Mouse (Mus musculus) MEL (cell line): ENCODE measurements around the gene Ifngr2. TPM values are rescaled to one million over a fixed set of nuclear protein-coding genes. Genes with fewer than 3 reads are reported as not detected.

Experiments
- DNase-seq: peaks from one replicate; pipeline ENCODE4 v3.0.0; 2011; ENCODE audit warnings: low read depth, low spot score
- H3K27ac ChIP-seq: 2 replicates; pipeline ENCODE4 v1.5.1; 2012; ENCODE audit warnings: low read depth, mild to moderate bottlenecking, control low read depth, low read length, moderate library complexity; ENCODE audit not compliant: control insufficient read depth
- H3K27me3 ChIP-seq, 2 experiments: fragments of 150-350 bp in 1 of 2; sonication (generic) in 1 of 2; 2 replicates each; pipeline ENCODE4 v1.6.1; 2012; ENCODE audit warnings: low read length in 2 of 2, mild to moderate bottlenecking in 2 of 2, improper control_type of control experiment in 1 of 2, moderate library complexity in 1 of 2; ENCODE audit not compliant: insufficient read depth in 2 of 2, control insufficient read depth in 1 of 2
- H3K36me3 ChIP-seq, 2 experiments: 2 replicates each; pipeline ENCODE4 v1.6.1; 2012 to 2014; ENCODE audit warnings: low read length in 2 of 2, improper control_type of control experiment in 1 of 2, inconsistent platforms in 1 of 2, mild to moderate bottlenecking in 1 of 2; ENCODE audit not compliant: insufficient read depth in 2 of 2, control insufficient read depth in 1 of 2
- H3K4me1 ChIP-seq, 2 experiments: fragments of 150-350 bp in 1 of 2; sonication (generic) in 1 of 2; 2 replicates each; pipeline ENCODE4 v1.6.1; 2012; ENCODE audit warnings: low read length in 2 of 2, improper control_type of control experiment in 1 of 2, mild to moderate bottlenecking in 1 of 2; ENCODE audit not compliant: insufficient read depth in 2 of 2, control insufficient read depth in 1 of 2
- H3K4me3 ChIP-seq, 2 experiments: fragments of 150-350 bp in 1 of 2; sonication (generic) in 1 of 2; 2 replicates each; pipeline ENCODE4 v1.5.1; 2012; ENCODE audit warnings: low read depth in 2 of 2, low read length in 2 of 2, mild to moderate bottlenecking in 2 of 2, moderate library complexity in 2 of 2, control low read depth in 1 of 2, improper control_type of control experiment in 1 of 2; ENCODE audit not compliant: control insufficient read depth in 1 of 2, insufficient read depth in 1 of 2
- H3K79me2 ChIP-seq: 2 replicates; pipeline ENCODE4 v1.6.1; 2012; ENCODE audit warnings: mild to moderate bottlenecking, low read length, moderate library complexity; ENCODE audit not compliant: control insufficient read depth, poor library complexity, insufficient read depth
- H3K9ac ChIP-seq: 2 replicates; pipeline ENCODE4 v1.6.1; 2012; ENCODE audit warnings: low read depth, mild to moderate bottlenecking, control low read depth, low read length, moderate library complexity; ENCODE audit not compliant: control insufficient read depth, poor library complexity, severe bottlenecking
- H3K9me3 ChIP-seq: fragments of 150-350 bp; sonication (generic); replicated peaks from 2 replicates; pipeline ENCODE4 v1.6.1; 2012; ENCODE audit warnings: mild to moderate bottlenecking, low read length, improper control_type of control experiment, moderate library complexity; ENCODE audit not compliant: insufficient read depth
- BHLHE40 ChIP-seq: IDR thresholded peaks from 2 replicates; pipeline ENCODE4 v1.6.1; 2012; ENCODE audit warnings: low read depth, mild to moderate bottlenecking, inconsistent platforms, low read length, improper control_type of control experiment, borderline replicate concordance
- CHD2 ChIP-seq: IDR thresholded peaks from 2 replicates; pipeline ENCODE4 v1.6.1; 2011; ENCODE audit warnings: low read length, improper control_type of control experiment
- CTCF ChIP-seq, 3 experiments: IDR thresholded peaks in 2 of 3; conservative IDR thresholded peaks in 1 of 3; 2 replicates each; pipeline ENCODE4 v1.5.1; 2011 to 2012; ENCODE audit warnings: low read length in 3 of 3, low read depth in 2 of 3, mild to moderate bottlenecking in 2 of 3, improper control_type of control experiment in 1 of 3, inconsistent platforms in 1 of 3, mixed read lengths in 1 of 3, moderate library complexity in 1 of 3; ENCODE audit not compliant: control insufficient read depth in 1 of 3, insufficient read depth in 1 of 3, poor library complexity in 1 of 3, severe bottlenecking in 1 of 3
- E2F4 ChIP-seq: IDR thresholded peaks from 2 replicates; pipeline ENCODE4 v1.6.1; 2011; ENCODE audit warnings: low read depth, low read length, improper control_type of control experiment, borderline replicate concordance
- ELF1 ChIP-seq: IDR thresholded peaks from 2 replicates; pipeline ENCODE4 v1.6.1; 2014; ENCODE audit warnings: low read depth, mild to moderate bottlenecking, inconsistent platforms, low read length, improper control_type of control experiment, moderate library complexity
- EP300 ChIP-seq, 2 experiments: IDR thresholded peaks; 2 replicates each; pipeline ENCODE4 v1.6.1; 2011; ENCODE audit warnings: improper control_type of control experiment in 2 of 2, low read length in 2 of 2, low read depth in 1 of 2, mild to moderate bottlenecking in 1 of 2
- GATA1 ChIP-seq: IDR thresholded peaks from 2 replicates; pipeline ENCODE4 v1.6.1; 2011; ENCODE audit warnings: low read depth, low read length, improper control_type of control experiment
- HCFC1 ChIP-seq: IDR thresholded peaks from 2 replicates; pipeline ENCODE4 v1.6.1; 2012; ENCODE audit warnings: low read depth, mild to moderate bottlenecking, inconsistent platforms, low read length, improper control_type of control experiment, moderate library complexity
- JUND ChIP-seq: IDR thresholded peaks from 2 replicates; pipeline ENCODE4 v1.6.1; 2011; ENCODE audit warnings: low read depth, mild to moderate bottlenecking, improper control_type of control experiment, low read length
- KAT2A ChIP-seq: conservative IDR thresholded peaks from 2 replicates; pipeline ENCODE4 v1.6.1; 2012; ENCODE audit warnings: low read depth, low read length, improper control_type of control experiment, inconsistent platforms
- MAX ChIP-seq: IDR thresholded peaks from 2 replicates; pipeline ENCODE4 v1.6.1; 2011; ENCODE audit warnings: low read length, improper control_type of control experiment
- MAZ ChIP-seq: IDR thresholded peaks from 2 replicates; pipeline ENCODE4 v1.6.1; 2012; ENCODE audit warnings: low read depth, mild to moderate bottlenecking, inconsistent platforms, low read length, improper control_type of control experiment
- MYB ChIP-seq: IDR thresholded peaks from 2 replicates; pipeline ENCODE4 v1.6.1; 2011; ENCODE audit warnings: mild to moderate bottlenecking, low read depth, low read length, improper control_type of control experiment
- NELFE ChIP-seq: IDR thresholded peaks from 2 replicates; pipeline ENCODE4 v1.6.1; 2011; ENCODE audit warnings: low read depth, low read length, improper control_type of control experiment
- POLR2A ChIP-seq, 2 experiments: IDR thresholded peaks; 2 replicates each; pipeline ENCODE4 v1.6.1; 2011 to 2012; ENCODE audit warnings: low read length in 2 of 2, mild to moderate bottlenecking in 2 of 2, control low read depth in 1 of 2, improper control_type of control experiment in 1 of 2, low read depth in 1 of 2, moderate library complexity in 1 of 2; ENCODE audit not compliant: control insufficient read depth in 1 of 2, insufficient read depth in 1 of 2, poor library complexity in 1 of 2
- POLR2AphosphoS5 ChIP-seq: IDR thresholded peaks from 2 replicates; pipeline ENCODE4 v1.6.1; 2012; ENCODE audit warnings: low read depth, borderline replicate concordance, mild to moderate bottlenecking, inconsistent platforms, low read length, moderate library complexity, mixed read lengths
- TBP ChIP-seq: IDR thresholded peaks from 2 replicates; pipeline ENCODE4 v1.8.0; 2011; ENCODE audit warnings: low read depth, low read length, improper control_type of control experiment
- TCF12 ChIP-seq: IDR thresholded peaks from 2 replicates; pipeline ENCODE4 v1.6.1; 2014; ENCODE audit warnings: low read depth, mild to moderate bottlenecking, inconsistent platforms, low read length, improper control_type of control experiment, moderate library complexity
- USF1 ChIP-seq: IDR thresholded peaks from 2 replicates; pipeline ENCODE4 v1.6.1; 2014; ENCODE audit warnings: low read depth, mild to moderate bottlenecking, inconsistent platforms, low read length, improper control_type of control experiment, moderate library complexity
- ZC3H11A ChIP-seq: IDR thresholded peaks from 2 replicates; pipeline ENCODE4 v1.6.1; 2012; ENCODE audit warnings: low read depth, mild to moderate bottlenecking, inconsistent platforms, low read length, improper control_type of control experiment
- ZNF384 ChIP-seq: IDR thresholded peaks from 2 replicates; pipeline ENCODE4 v1.6.1; 2012; ENCODE audit warnings: low read depth, mild to moderate bottlenecking, inconsistent platforms, low read length, improper control_type of control experiment
- polyA plus RNA-seq, 2 experiments: library from polyadenylated mRNA; stranded (reverse) in 1 of 2; unstranded in 1 of 2; fragments of >175 nt in 1 of 2; fragments of >200 nt in 1 of 2; gene quantifications; 2 replicates each; pipeline versions ENCODE4 v1.2.1 to v1.2.4; 2012; ENCODE audit warnings: low replicate concordance in 2 of 2, low read depth in 1 of 2; ENCODE audit not compliant: insufficient read length in 2 of 2, insufficient read depth in 1 of 2, missing spikeins in 1 of 2
- total RNA-seq: library from RNA; depleted of rRNA; stranded (reverse); fragments of 300-350 nt; gene quantifications from 2 replicates; pipeline ENCODE4 v1.2.3, GENCODE M21; 2012

The Ifngr2 gene
- total and polyA plus RNA-seq, 3 experiments, result 2.8 to 11.0 TPM; not detected in 1

- Histone ChIP-seq H3K27ac (no peak overlapping the region), H3K4me3 (no peak overlapping the region), H3K9ac (no peak overlapping the region), H3K36me3 (peaks cover 0 to 30% of the 10 kb centered on the region in 2 experiments; a peak in 2 of 4 replicates), H3K27me3 (no peaks in the 10 kb centered on the region), H3K9me3 (no peaks in the 10 kb centered on the region), H3K79me2 (peaks cover 2% of the 10 kb centered on the region; the same call in 1 of the 2 replicates), H3K4me1 (peaks cover 10 to 39% of the 10 kb centered on the region in 2 experiments)
- no peak for DNase-seq
- TF ChIP-seq TBP (no peak), CTCF (IDR thresholded peaks at IDR 0.05 in 2 of 3, conservative IDR thresholded peaks at IDR 0.05 in 1 of 3; ENCODE audit: control insufficient read depth in 1 of 3, insufficient read depth in 1 of 3, low read depth in 2 of 3, low read length in 3 of 3, poor library complexity in 1 of 3, severe bottlenecking in 1 of 3) (no peak), ELF1 (no peak), HCFC1 (no peak)
Observed at GRCm38 (mm10) chr16:91548996-91549395, 2.1 kb downstream of the Ifngr2 start.

GRCm38 (mm10) chr16:91549616-91550015 lies 2.7 kb downstream of the Ifngr2 start:
- Histone ChIP-seq H3K27me3 (no peaks in the 10 kb centered on the region), H3K27ac (no peak overlapping the region), H3K36me3 (peaks cover 0 to 30% of the 10 kb centered on the region in 2 experiments; a peak in 2 of 4 replicates), H3K4me3 (no peak overlapping the region), H3K4me1 (peaks cover 10 to 39% of the 10 kb centered on the region in 2 experiments), H3K9ac (no peak overlapping the region), H3K79me2 (peaks cover 2% of the 10 kb centered on the region; the same call in 1 of the 2 replicates), H3K9me3 (no peaks in the 10 kb centered on the region)
- no peak for DNase-seq
- TF ChIP-seq MAZ, result no peak
- no peak for TF ChIP-seq CHD2

- DNase-seq, result peak; percentile 89
- peak overlapping the region; percentile 2 to 32 for H3K4me3 ChIP-seq
- no peaks in the 10 kb centered on the region for H3K27me3 ChIP-seq
- H3K9ac ChIP-seq, result peak overlapping the region; percentile 19
- H3K36me3 ChIP-seq, result peaks cover 0 to 22% of the 10 kb centered on the region in 2 experiments; a peak in 2 of 4 replicates
- TF ChIP-seq USF1 (no peak), E2F4 (no peak), JUND (peak; percentile 73; the same call in 1 of the 2 replicates), GATA1 (peak; percentile 83), KAT2A (no peak), ELF1 (no peak), HCFC1 (0 out of 2 replicates have a peak, but pooled peaks have one; percentile 12), MAZ (0 out of 2 replicates have a peak, but pooled peaks have one; percentile 25), CTCF (IDR thresholded peaks at IDR 0.05 in 2 of 3, conservative IDR thresholded peaks at IDR 0.05 in 1 of 3; ENCODE audit: control insufficient read depth in 1 of 3, insufficient read depth in 1 of 3, low read depth in 2 of 3, low read length in 3 of 3, poor library complexity in 1 of 3, severe bottlenecking in 1 of 3) (no peak), POLR2AphosphoS5 (no peak), POLR2A (IDR thresholded peaks at IDR 0.05; ENCODE audit: control insufficient read depth in 1 of 2, insufficient read depth in 1 of 2, low read depth in 1 of 2, low read length in 2 of 2, poor library complexity in 1 of 2) (peak in 1 of 2 experiments; percentile 44; a peak in 1 of 4 replicates), ZC3H11A (no peak), EP300 (IDR thresholded peaks at IDR 0.05; ENCODE audit: low read depth in 1 of 2, low read length in 2 of 2) (peak; percentile 49 to 67; a peak in 3 of 4 replicates), NELFE (no peak), MAX (peak; percentile 17; the same call in 1 of the 2 replicates), BHLHE40 (peak; percentile 73; the same call in 1 of the 2 replicates), TCF12 (no peak), MYB (no peak), ZNF384 (no peak)
- TF ChIP-seq, all 39 proteins: peak for 8
- Histone ChIP-seq H3K9me3 (no peaks in the 10 kb centered on the region), H3K4me1 (peaks cover 9 to 29% of the 10 kb centered on the region in 2 experiments), H3K79me2 (peaks cover 2% of the 10 kb centered on the region; the same call in 1 of the 2 replicates), H3K27ac (peak overlapping the region; percentile 68)
Observed at GRCm38 (mm10) chr16:91551081-91551524, 4.2 kb downstream of the Ifngr2 start.
